Mouse (Mus musculus) v-Abl transformed pro-B cells (cell line): ENCODE data around the gene Xrcc2.

Source experiments
- in situ Hi-C, 2 experiments: fragments of 400-800 bp; cut with MboI; formaldehyde crosslinking; loops; one replicate each; pipeline ENCODE4 v1.15.1; 2025; ENCODE audit not compliant: unreplicated experiment in 2 of 2

Xrcc2 gene

DNA sequence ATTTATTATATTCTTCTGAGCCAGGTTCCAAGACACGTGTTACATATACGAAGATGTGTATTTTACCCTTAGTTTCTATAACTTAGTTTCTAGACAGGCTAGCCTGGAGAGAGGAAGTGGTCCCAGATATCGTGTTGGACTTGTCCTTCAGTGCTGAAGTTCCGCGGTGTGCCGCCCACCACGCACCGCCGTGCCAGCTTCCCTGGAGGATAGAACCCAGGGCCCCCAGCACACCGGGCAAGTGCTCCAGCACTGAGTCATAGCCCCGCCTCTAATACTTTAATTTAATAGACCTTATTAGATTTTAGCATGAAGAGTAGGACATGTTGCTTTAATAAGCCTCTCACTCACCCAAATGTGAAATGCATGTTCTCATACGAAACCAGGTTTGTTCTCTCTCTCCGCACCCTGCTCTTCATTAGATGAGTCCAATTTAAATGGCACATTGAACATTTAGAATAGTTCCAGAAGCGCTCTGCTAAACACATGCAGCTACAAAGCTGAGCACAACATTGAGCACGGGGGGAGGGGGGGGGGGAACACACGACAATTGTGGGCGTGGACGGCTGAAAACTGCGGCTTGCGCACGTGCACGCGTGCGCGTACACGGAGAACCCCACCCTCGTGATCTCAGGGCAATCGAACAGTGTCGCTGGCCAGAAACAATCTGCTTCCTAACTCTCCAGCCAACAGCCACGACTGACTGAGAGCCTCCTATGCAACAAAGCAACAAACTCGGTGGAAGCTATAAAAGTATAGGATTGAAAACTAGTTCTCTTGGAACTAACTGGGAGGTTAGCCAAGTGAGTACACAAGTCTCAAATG lies 33.7 kb downstream of the Xrcc2 start:
- in situ Hi-C loops, result no loop called here

DNA sequence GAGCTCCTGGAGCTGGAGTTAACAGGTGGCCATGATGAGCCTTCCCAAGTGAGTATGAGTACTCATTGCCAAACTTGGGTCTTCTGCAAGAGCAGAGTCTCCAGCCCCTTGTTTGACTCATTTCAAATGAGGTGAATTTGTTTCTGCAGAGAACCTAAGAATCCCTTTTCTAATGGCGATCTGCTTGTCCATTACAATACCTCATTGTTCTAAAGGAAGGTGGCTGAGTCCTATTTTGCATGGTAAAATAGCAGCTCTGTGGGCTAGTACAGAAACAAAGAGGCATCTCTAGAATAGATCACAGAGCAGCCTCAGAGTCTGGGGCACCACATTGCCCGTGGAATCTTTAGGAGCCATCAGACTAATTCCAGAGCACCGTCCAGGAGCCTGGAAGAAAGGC lies 34.6 kb downstream of the Xrcc2 start:
- in situ Hi-C loops, result no loop called here

DNA sequence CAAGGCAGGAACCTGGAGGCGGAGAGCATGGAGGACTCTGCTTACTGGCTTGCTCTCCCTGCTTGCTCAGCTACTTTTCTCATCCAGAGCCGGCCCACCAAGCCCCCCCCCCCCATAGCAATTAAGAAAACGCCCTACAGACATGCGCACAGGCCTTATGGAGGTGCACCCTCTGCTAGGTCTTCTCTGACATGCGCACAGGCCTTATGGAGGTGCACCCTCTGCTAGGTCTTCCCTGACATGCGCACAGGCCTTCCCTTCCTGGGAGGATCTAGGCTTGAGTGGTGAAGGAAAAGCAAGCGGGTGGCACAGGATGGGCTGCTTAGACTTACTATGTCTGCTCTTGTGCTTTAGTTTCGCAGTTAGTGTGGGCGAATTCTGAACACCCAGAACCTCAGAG lies 37.3 kb downstream of the Xrcc2 start:
- in situ Hi-C loops, result no loop called here

DNA sequence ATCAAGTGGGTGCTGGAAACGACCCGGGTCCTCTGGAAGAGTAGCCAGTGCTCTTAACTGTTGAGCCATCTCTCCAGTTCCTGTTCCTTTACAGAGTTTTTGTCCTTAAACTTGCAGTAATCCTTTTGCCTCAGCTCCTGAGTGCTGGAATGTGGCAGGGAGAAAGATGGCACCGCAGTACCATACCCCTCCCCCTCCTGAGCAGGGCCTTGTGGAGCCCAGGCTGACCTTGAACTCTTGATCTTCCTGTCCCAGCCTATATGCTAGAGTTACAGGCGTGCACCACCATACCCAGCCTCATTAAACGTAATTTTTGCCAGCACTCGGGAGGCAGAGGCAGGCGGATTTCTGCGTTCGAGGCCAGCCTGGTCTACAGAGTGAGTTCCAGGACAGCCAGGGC lies 38.9 kb downstream of the Xrcc2 start:
- in situ Hi-C loops, result no loop called here

DNA sequence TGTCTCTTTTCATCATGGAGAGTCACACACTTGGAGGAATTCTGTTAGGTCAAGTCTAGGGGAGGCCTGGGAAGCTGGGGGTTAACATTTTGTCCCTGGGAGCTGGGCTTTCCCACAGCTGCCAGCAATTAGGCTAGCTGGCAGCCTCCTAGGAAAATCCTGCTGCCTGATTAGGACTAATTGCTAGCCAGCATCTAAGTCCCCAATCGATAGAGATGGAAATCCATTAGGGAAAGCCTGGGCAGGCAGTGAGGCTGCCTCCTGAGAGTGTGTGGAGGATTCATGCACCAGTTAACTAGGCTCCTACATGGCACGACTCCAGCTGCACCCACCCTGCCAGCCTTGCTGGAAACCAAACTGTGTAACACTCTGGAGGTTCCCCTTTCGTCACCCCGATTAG lies 39.5 kb downstream of the Xrcc2 start:
- in situ Hi-C loops, result no loop called here

DNA sequence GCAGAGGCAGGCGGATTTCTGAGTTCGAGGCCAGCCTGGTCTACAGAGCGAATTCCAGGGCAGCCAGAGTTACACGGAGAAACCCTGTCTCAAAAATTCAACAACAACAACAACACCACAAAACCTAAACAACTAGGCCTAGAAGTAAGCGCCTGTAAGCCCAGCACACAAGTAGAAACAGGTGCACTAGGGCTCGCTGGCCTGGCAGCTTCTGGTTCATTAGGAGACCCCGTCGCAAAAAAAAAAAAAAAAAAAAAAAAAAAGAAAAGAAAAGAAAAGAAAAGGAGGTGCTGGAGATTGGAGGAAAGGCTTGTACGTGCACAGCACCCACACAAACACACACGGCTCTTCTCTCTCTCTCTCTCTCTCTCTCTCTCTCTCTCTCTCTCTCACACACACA lies 40.1 kb downstream of the Xrcc2 start:
- in situ Hi-C loops, result no loop called here

DNA sequence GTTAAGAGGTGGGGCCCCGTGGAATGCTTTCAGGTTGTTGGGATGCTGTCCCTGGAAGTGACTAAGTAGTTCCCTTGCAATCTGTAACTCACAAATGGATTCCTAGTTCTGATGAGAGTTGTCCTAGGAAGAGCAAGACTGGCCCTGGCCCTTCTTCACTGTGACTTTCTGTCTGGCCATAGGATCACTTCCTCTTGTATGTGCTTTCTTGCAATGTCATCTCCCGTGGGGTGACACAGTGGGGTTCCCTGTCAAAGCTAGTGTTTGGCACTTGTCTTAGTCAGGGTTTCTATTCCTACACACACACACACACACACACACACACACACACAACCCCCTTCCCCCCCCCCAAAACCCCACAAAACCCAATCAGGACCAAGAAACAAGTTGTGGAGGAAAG lies 42.5 kb downstream of the Xrcc2 start:
- in situ Hi-C loops, result no loop called here

DNA sequence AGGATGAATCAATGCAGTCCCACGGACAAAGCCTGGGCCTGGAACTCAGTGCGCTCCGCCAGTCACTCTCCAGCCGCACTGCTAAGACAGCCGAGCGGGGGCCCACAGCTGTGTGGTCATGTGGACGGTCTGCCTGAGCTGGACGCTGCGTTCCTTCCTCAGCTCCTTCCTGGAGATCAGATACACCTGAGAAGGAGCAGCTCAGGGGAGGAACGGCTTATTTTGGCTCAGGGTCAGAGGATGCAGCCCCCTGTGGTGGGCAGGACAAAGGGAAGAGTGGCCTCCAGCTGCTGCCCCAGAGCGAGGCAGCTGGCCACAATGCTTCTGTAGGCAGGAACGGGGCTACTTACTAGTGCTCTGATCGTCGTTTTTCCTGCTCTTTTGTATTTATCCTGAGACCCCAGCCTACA lies 51.0 kb downstream of the Xrcc2 start:
- in situ Hi-C loops, result no loop called here

DNA sequence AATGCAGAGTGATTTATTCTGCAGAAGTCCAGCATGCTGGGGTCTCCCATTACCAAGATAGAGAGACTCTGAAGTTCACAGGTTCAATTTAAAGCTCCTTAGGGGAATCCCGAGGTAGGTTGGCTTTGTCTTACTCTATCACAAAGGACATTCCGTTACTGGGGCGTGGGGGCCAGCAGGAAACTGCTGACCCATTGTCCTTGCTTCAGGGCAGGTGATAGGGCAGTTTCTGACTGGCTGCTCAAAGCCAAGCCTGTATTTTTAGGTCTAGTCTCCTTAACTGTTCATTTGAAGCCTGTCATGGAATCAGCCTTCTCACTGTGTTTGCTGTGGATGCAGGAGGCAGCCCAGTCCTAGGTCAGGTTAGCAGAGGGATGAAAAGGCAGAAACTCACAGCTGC lies 52.2 kb downstream of the Xrcc2 start:
- in situ Hi-C loops, result no loop called here

DNA sequence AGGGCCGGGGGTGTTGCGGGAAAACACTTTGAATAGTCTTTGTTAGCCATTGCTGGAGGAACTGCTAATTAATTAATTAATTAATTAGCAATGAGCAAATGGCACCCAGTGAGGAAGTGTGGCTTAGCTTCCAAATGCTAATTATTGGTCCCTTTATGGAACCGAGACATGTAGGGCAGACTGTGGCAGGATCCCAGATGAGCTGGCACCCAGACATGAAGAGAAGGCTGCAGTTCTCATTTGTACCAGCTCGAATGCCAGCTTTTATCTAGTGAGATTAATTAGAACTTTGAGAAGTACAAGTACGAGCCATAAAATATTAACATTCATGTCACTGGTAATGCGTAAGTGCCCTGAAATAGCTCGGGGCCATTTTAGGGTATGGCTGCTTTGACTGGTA lies 53.2 kb downstream of the Xrcc2 start:
- in situ Hi-C loops, result no loop called here

DNA sequence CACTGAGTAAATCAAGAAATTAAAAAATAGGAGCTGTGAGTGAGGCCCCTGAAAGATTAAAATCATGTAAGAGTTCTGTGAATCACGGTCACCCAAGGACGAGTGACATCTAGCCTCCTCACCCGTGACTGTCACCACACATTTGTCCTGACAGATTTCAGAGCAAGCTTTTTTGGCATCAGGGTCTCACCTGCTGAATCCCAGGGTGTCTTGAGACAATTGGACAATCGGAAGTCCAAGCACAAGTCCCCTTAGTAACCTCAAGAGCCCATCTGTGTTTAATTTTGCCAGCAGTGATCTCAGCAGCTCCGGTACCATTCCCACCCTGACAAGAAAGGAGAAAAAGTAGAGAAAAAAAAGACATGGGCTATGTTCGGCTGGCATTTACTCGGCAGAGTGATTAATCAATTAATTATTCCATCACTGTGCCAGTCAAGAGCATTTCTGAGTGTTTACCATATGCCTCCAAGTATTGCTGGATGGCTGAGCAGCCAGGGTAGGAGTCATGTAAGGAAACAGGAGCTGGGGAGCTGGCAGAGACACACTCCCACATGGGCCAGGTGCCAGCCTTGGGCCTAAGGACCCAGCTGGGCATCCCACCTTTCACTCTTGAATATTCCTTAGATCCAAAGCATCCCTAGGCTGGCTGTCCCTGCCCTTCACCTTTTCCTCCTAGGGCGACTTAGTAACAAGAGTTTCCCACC lies 59.8 kb downstream of the Xrcc2 start:
- in situ Hi-C loops, result no loop called here

DNA sequence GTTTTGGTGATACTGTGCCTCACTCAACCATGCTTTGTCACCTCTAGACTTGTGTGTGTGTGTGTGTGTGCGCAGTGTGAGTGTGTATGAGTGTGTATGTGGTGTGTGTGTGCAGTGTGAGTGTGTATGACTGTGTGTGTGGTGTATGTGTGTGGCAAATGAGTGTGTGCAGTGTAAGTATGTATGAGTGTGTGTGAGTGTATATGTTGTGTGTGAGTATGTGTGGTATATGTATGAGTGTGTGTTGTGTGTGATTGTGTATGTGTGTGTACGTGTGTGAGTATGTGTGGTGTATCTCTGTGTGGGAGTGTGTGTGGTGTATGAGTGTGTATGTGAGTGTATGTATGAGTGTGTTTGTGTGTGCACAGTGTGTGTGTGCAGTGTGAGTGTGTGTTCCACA lies 61.1 kb downstream of the Xrcc2 start:
- in situ Hi-C loops, result no loop called here

DNA sequence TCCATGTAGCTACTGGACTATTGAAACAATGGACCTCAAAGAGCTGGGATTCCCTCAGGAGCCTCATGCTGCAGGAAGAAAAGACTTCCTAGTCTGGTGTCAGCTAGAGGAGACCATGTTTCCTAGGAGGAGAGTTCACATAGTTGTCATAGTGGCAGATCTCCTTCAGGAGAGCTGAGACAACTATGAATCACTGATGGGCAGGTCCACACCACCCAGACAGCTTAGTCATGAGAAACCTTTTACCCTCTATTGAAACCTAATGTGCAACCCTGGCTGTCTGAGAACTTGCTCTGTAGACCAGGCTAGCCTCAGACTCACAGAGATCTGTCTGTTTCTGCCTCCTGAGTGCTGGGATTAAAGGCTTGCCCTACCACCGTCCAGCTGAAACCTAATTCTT lies 62.9 kb downstream of the Xrcc2 start:
- in situ Hi-C loops, result no loop called here
